Mouse (Mus musculus) hindbrain, embryonic 16.5 days (tissue): Measurements from ENCODE around the gene Ttc7b. TPM values are rescaled to one million over a fixed set of nuclear protein-coding genes. Genes with fewer than 3 reads are reported as not detected.

ENCODE experiments used
- ATAC-seq: fragments of 200-750 bp; cut with Nextera tagmentation; 2 replicates; pipeline ENCODE4 v1.8.0; 2017; ENCODE audit warnings: moderate TSS enrichment, moderate library complexity
- H3K27ac ChIP-seq: fragments of 300-500 bp; sonication (generic); 2 replicates; pipeline ENCODE4 v1.5.1; 2014; ENCODE audit warnings: low read depth, mild to moderate bottlenecking, control low read depth, low read length, moderate library complexity
- H3K27me3 ChIP-seq: fragments of 300-500 bp; sonication (generic); replicated peaks from 2 replicates; pipeline ENCODE4 v1.6.1; 2014; ENCODE audit warnings: low read length; ENCODE audit not compliant: control insufficient read depth, insufficient read depth
- H3K36me3 ChIP-seq: fragments of 300-500 bp; sonication (generic); 2 replicates; pipeline ENCODE4 v1.6.1; 2014; ENCODE audit warnings: mild to moderate bottlenecking, low read length, moderate library complexity, mixed read lengths; ENCODE audit not compliant: control insufficient read depth, insufficient read depth
- H3K4me1 ChIP-seq: fragments of 300-500 bp; sonication (generic); 2 replicates; pipeline ENCODE4 v1.6.1; 2014; ENCODE audit warnings: low read depth, low read length; ENCODE audit not compliant: control insufficient read depth, insufficient read depth
- H3K4me2 ChIP-seq: fragments of 300-500 bp; sonication (generic); 2 replicates; pipeline ENCODE4 v1.6.1; 2014; ENCODE audit warnings: mild to moderate bottlenecking, low read length, control low read depth, moderate library complexity
- H3K4me3 ChIP-seq: fragments of 300-500 bp; sonication (generic); 2 replicates; pipeline ENCODE4 v1.5.1; 2014; ENCODE audit warnings: mild to moderate bottlenecking, low read length, control low read depth, moderate library complexity
- H3K9ac ChIP-seq: fragments of 300-500 bp; sonication (generic); 2 replicates; pipeline ENCODE4 v1.6.1; 2014; ENCODE audit warnings: low read depth, mild to moderate bottlenecking, control low read depth, low read length, moderate library complexity
- H3K9me3 ChIP-seq: fragments of 300-500 bp; sonication (generic); 2 replicates; pipeline ENCODE4 v1.6.1; 2014; ENCODE audit warnings: mild to moderate bottlenecking, low read length, moderate library complexity; ENCODE audit not compliant: control insufficient read depth
- WGBS: fragments of 180-500 bp; shearing (Covaris S2); extraction: QIAGEN DNeasy Blood & Tissue Kit; methylation state at CpG from one replicate; pipeline ENCODE4 v1.1.7; 2014; 5-methylcytosine and 5-hydroxymethylcytosine counted together
- polyA plus RNA-seq: library from polyadenylated mRNA; unstranded; fragments of >200 nt; fragmentation: Nextera tagmentation; extraction: Ambion mirVana; gene quantifications from 2 replicates; pipeline ENCODE4 v1.2.1, GENCODE M21; 2015

Ttc7b gene
- polyA plus RNA-seq, 1 experiment from 2014 or later: 8.8 TPM

DNA sequence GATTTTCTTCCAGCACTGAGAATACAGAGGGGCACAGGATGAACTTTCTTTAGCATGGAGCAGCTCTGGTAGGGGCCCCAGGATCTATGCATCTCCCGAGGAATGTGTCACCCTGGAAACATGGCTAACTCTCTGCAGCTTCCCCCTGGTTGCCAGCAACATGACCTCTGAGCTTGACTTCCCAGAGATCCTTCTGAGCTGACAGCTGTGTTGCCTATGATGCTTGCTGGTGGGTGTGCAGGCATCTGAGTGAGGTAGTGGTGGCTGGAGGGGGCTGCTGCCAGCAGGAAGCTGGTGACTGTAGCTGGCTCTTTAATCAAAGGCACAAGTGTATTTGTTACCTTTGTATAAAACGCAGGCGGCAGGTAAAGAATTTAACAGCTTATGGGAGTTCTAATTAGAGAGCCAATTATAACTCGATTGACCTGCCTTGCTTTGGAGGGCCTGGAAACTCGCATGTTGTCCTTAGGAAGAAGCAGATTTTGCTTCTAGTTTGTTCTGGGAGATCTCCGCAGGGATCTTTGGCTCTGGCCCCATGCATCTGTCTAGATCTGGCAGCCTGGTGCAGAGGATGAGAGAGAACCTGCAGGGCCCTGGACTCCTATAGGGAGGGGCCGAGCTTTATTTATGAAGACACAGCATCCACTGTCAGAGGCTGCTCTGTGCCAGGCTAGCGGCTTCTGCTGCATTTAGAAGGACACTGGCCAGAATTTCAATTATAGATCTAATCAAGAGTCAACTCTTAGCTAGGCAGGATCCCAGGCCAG lies 205.3 kb downstream of the Ttc7b start:
- Histone ChIP-seq H3K4me1 (peaks cover 46% of the 10 kb centered on the region), H3K9ac (no peak overlapping the region), H3K27ac (peak overlapping the region; percentile 68), H3K27me3 (no peaks in the 10 kb centered on the region), H3K36me3 (peaks cover 2% of the 10 kb centered on the region; the same call in 1 of the 2 replicates), H3K4me2 (no peak overlapping the region), H3K4me3 (no peak overlapping the region), H3K9me3 (no peaks in the 10 kb centered on the region)
- ATAC-seq: peak; percentile 83
- WGBS: 29% methylated on average over 8 of the region's 8 CpGs

- Histone ChIP-seq H3K9ac (peak overlapping the region; percentile 39; the same call in 1 of the 2 replicates), H3K27ac (peak overlapping the region; percentile 68), H3K9me3 (no peaks in the 10 kb centered on the region), H3K27me3 (no peaks in the 10 kb centered on the region), H3K4me2 (no peak overlapping the region), H3K36me3 (peaks cover 2% of the 10 kb centered on the region; the same call in 1 of the 2 replicates), H3K4me3 (no peak overlapping the region), H3K4me1 (peaks cover 57% of the 10 kb centered on the region)
- WGBS: 21% methylated on average over 12 of the region's 12 CpGs
- peak; percentile 25; the same call in 1 of the 2 replicates for ATAC-seq
These were observed 206.7 kb downstream of the Ttc7b start for GRCm38 (mm10) chr12:100313785-100314375.

DNA sequence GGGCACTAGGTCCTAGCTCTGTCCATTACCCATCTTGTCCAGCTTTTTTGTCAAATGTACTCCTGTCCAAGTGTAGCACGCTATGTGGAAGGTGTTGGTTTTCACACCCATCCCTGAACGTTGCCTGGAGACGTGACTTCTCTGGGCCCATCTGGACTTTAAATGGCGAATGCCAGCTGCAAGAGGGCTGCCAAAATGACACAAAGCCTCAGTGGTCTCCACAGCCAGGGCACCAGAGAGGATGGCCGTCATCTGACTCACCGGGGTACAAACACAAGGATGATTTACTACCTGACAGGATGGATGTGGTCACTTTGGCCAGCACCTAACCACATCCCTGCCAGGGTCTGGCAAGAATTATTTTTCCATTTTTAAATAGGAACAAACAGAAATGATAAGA lies 207.4 kb downstream of the Ttc7b start:
- Histone ChIP-seq H3K4me3 (no peak overlapping the region), H3K9me3 (no peaks in the 10 kb centered on the region), H3K4me1 (peaks cover 62% of the 10 kb centered on the region), H3K36me3 (peaks cover 2% of the 10 kb centered on the region; the same call in 1 of the 2 replicates), H3K27ac (peak overlapping the region; percentile 14; the same call in 1 of the 2 replicates), H3K4me2 (no peak overlapping the region), H3K9ac (no peak overlapping the region), H3K27me3 (no peaks in the 10 kb centered on the region)
- no peak for ATAC-seq
- 38% methylated on average over 6 of the region's 6 CpGs for whole genome bisulfite sequencing

- Histone ChIP-seq H3K4me2 (no peak overlapping the region), H3K9me3 (no peaks in the 10 kb centered on the region), H3K27me3 (no peaks in the 10 kb centered on the region), H3K4me1 (peaks cover 64% of the 10 kb centered on the region), H3K9ac (no peak overlapping the region), H3K4me3 (no peak overlapping the region), H3K36me3 (peaks cover 2% of the 10 kb centered on the region; the same call in 1 of the 2 replicates), H3K27ac (peak overlapping the region; percentile 55; the same call in 1 of the 2 replicates)
- 46% methylated on average over 6 of the region's 6 CpGs for WGBS
- ATAC-seq: no peak
These were observed 209.9 kb downstream of the Ttc7b start for GRCm38 (mm10) chr12:100310471-100311392.

DNA sequence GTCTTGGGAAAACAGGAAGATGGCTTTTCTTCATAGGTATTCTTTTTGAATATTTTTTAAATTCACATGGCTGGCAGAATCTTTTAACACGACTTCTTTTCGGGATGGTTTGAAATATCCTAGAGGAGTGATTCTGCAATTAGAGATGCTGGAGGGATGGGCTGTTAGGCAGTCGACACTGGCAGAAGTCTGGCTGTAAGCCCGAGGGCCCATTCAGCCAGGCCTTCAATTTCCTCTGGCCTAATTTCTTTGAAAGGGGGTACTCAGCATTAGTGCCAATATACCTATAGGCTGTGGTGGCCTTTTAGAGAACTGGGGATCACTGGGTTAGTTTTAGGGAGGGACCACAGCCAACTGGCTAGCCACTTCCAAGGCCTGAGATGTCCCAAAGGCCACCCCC lies 211.4 kb downstream of the Ttc7b start:
- ATAC-seq: no peak
- WGBS: 42% methylated on average over 4 of the region's 4 CpGs
- Histone ChIP-seq H3K4me2 (no peak overlapping the region), H3K36me3 (peaks cover 2% of the 10 kb centered on the region; the same call in 1 of the 2 replicates), H3K4me1 (peaks cover 49% of the 10 kb centered on the region), H3K27me3 (no peaks in the 10 kb centered on the region), H3K9me3 (no peaks in the 10 kb centered on the region), H3K27ac (0 out of 2 replicates have a peak overlapping the region, but pooled peaks have one; percentile 20), H3K9ac (no peak overlapping the region), H3K4me3 (no peak overlapping the region)

GRCm38 (mm10) chr12:100307501-100308260 lies 212.9 kb downstream of the Ttc7b start:
- H3K9me3 ChIP-seq: no peaks in the 10 kb centered on the region
- no peaks in the 10 kb centered on the region for H3K27me3 ChIP-seq
- ATAC-seq: peak; percentile 43; the same call in 1 of the 2 replicates
- H3K4me3 ChIP-seq: no peak overlapping the region
- WGBS: 17% methylated on average over 8 of the region's 8 CpGs
- H3K27ac ChIP-seq: peak overlapping the region; percentile 72
- no peak overlapping the region for H3K9ac ChIP-seq
- peaks cover 2% of the 10 kb centered on the region; the same call in 1 of the 2 replicates for H3K36me3 ChIP-seq
- no peak overlapping the region for H3K4me2 ChIP-seq
- peaks cover 38% of the 10 kb centered on the region for H3K4me1 ChIP-seq

DNA sequence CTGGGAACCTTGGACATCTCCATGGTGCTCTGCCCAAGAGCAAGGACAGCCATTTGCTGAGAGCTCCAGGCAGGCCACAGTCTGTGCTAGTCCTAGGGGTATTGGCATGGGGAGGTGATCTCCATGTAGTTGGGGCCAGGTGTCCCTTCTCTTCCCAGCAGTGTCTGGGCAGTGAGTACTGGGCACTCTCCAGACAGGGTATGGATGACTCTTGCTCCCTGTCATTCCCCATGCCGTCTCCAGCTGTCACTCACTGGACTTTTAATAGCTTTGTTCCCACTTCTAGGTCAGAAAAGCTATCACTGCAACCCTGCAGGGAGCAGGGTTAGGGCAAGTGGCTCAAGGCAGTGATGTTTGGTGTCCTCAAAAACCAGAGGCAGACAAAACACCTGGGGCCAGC lies 214.3 kb downstream of the Ttc7b start:
- peaks cover 2% of the 10 kb centered on the region; the same call in 1 of the 2 replicates for H3K36me3 ChIP-seq
- 47% methylated on average over 1 of the region's 1 CpGs for WGBS
- no peak overlapping the region for H3K27ac ChIP-seq
- H3K4me2 ChIP-seq: no peak overlapping the region
- peaks cover 38% of the 10 kb centered on the region for H3K4me1 ChIP-seq
- H3K4me3 ChIP-seq: no peak overlapping the region
- ATAC-seq: no peak
- no peaks in the 10 kb centered on the region for H3K27me3 ChIP-seq
- H3K9me3 ChIP-seq: no peaks in the 10 kb centered on the region
- H3K9ac ChIP-seq: no peak overlapping the region

DNA sequence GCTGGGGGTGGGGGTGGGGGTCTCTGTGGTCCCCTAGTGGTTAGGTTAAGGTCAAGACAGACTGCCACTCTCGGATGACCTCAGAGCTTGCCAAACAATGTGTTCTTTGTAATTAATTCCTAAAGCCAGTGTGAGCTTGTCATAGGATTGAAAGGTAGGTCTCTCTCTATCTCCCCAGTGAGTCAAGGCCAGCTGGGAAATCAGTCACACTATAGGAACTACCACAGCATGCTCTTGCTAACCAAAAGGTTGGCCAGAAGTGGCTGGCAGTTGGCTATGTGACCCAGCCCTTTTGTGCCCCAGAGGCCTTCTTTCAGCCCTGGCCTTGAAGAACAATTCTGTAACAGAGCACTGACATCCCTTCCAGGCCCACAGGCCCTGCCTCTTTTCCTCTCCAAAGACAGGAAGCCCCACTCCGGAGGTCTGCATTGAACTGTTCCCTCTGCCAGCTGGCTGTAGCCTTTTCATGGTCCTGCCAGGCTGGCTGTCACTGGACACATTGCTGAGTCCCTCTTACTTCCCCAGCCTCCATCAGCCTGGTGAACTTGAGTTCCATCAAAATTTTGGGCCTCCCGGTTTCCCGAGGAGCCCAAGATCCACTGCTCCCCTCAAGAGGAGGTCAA lies 215.5 kb downstream of the Ttc7b start:
- peaks cover 28% of the 10 kb centered on the region for H3K4me1 ChIP-seq
- no peak overlapping the region for H3K9ac ChIP-seq
- H3K27me3 ChIP-seq: no peaks in the 10 kb centered on the region
- 54% methylated on average over 4 of the region's 4 CpGs for WGBS
- ATAC-seq: peak; percentile 17; the same call in 1 of the 2 replicates
- H3K27ac ChIP-seq: no peak overlapping the region
- no peaks in the 10 kb centered on the region for H3K9me3 ChIP-seq
- H3K36me3 ChIP-seq: peaks cover 9% of the 10 kb centered on the region; the same call in 1 of the 2 replicates
- H3K4me2 ChIP-seq: no peak overlapping the region
- H3K4me3 ChIP-seq: no peak overlapping the region
